Mouse (Mus musculus) embryonic facial prominence, embryonic 15.5 days (tissue): ENCODE measurements around the gene Rnf167. TPM values are rescaled to one million over a fixed set of nuclear protein-coding genes. Genes with fewer than 3 reads are reported as not detected.

Experiments
- ATAC-seq: fragments of 200-750 bp; cut with Nextera tagmentation; 2 replicates; pipeline ENCODE4 v1.8.0; 2017; ENCODE audit warnings: low read depth, moderate TSS enrichment; ENCODE audit not compliant: insufficient number of reproducible peaks, low FRiP score, low TSS enrichment
- H3K27ac ChIP-seq: fragments of 300-500 bp; sonication (generic); replicated peaks from 2 replicates; pipeline ENCODE4 v1.5.1; 2015; ENCODE audit warnings: mild to moderate bottlenecking, inconsistent platforms
- H3K27me3 ChIP-seq: fragments of 300-500 bp; sonication (generic); 2 replicates; pipeline ENCODE4 v1.6.1; 2015; ENCODE audit warnings: inconsistent platforms
- H3K36me3 ChIP-seq: fragments of 300-500 bp; sonication (generic); 2 replicates; pipeline ENCODE4 v1.6.1; 2015; ENCODE audit warnings: mild to moderate bottlenecking, inconsistent platforms
- H3K4me1 ChIP-seq: fragments of 300-500 bp; sonication (generic); 2 replicates; pipeline ENCODE4 v1.6.1; 2015; ENCODE audit warnings: inconsistent platforms
- H3K4me2 ChIP-seq: fragments of 300-500 bp; sonication (generic); replicated peaks from 2 replicates; pipeline ENCODE4 v1.6.1; 2015; ENCODE audit warnings: mild to moderate bottlenecking, inconsistent platforms
- H3K4me3 ChIP-seq: fragments of 300-500 bp; sonication (generic); replicated peaks from 2 replicates; pipeline ENCODE4 v1.5.1; 2015; ENCODE audit warnings: mild to moderate bottlenecking, inconsistent platforms
- H3K9ac ChIP-seq: fragments of 300-500 bp; sonication (generic); 2 replicates; pipeline ENCODE4 v1.6.1; 2015; ENCODE audit warnings: inconsistent platforms
- H3K9me3 ChIP-seq: fragments of 300-500 bp; sonication (generic); replicated peaks from 2 replicates; pipeline ENCODE4 v1.6.1; 2016; ENCODE audit warnings: inconsistent platforms
- WGBS: fragments of 180-500 bp; shearing (Covaris S2); methylation state at CpG from one replicate; pipeline ENCODE4 v1.1.7; 2015; 5-methylcytosine and 5-hydroxymethylcytosine counted together
- polyA plus RNA-seq: library from polyadenylated mRNA; unstranded; fragments of >200 nt; fragmentation: Nextera tagmentation; extraction: Ambion mirVana; gene quantifications from 2 replicates; pipeline ENCODE4 v1.2.1, GENCODE M21; 2015

Rnf167 gene
- polyA plus RNA-seq, 1 experiment from 2014 or later, result 147 TPM

DNA sequence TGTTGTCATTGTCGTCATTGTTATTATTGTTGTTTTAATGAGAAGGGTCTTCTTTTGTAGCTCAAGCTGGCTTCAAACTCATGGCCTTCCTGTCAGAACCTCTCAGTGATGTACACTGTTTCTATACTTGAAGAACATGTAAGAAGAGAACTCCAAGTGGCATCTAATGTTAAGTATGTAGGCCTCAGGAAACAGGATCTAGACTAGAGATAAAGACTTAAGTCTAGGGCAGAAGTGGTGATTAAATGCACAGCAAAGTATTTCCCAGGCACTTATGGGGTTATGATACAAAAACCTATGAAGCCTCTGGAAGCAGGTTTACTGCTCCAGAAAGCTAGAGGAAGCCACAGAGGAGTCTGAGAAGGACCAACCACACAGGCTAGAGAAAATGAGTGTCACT lies 8.7 kb upstream of the Rnf167 start:
- no peaks in the 10 kb centered on the region for H3K4me1 ChIP-seq
- no peaks in the 10 kb centered on the region for H3K27me3 ChIP-seq
- no peak overlapping the region for H3K27ac ChIP-seq
- 0 out of 2 replicates have a peak, but pooled peaks cover 4% of the 10 kb centered on the region for H3K36me3 ChIP-seq
- H3K4me2 ChIP-seq, result no peak overlapping the region
- H3K4me3 ChIP-seq, result no peak overlapping the region
- ATAC-seq, result no peak
- no peak overlapping the region for H3K9ac ChIP-seq
- WGBS, result 84% methylated on average over 1 of the region's 1 CpGs
- H3K9me3 ChIP-seq, result no peaks in the 10 kb centered on the region

DNA sequence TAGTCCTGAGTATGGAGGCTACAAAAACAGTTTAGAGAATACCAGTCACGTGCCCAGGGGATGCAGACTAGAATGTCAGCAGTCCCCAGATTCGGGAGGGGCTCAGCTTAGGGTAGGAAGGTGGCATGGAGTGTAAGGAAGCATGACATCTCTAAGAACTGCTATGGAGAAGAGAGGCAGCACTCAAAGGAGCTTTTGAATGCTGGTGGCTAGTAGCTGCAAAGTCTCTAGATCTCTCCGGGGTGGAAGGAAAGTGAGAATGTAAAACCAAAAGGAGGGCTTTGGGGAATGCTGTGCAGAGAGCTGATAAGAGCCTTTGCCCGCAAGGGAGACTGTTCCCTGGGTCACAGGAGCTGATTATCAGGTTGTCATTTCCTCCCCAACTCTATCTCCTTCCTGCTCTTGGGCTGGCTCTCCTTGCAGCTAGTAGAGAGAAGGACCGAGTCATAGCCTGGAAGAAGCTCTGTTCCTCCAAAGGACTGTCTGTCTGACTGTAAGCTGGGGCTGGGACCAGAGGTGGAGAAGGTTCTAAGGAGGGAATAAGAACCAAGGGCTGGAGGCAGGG lies 8.2 kb upstream of the Rnf167 start, which contains the start of gene Gp1ba:
TSS of gene Gp1ba (plus strand) at position 409 of the 565 bp plus-strand sequence.
- Histone ChIP-seq H3K4me2 (no peak within 1 kb of the TSS), H3K9ac (no peak within 1 kb of the TSS), H3K36me3 (peaks cover 9% of the 10 kb centered on the region; the same call in 1 of the 2 replicates), H3K4me1 (no peaks in the 10 kb centered on the region), H3K27ac (no peak within 1 kb of the TSS), H3K4me3 (no peak within 1 kb of the TSS), H3K9me3 (no peaks in the 10 kb centered on the region), H3K27me3 (no peaks in the 10 kb centered on the region)
- 58% methylated on average over 5 of the region's 5 CpGs for WGBS
- ATAC-seq, result no peak

DNA sequence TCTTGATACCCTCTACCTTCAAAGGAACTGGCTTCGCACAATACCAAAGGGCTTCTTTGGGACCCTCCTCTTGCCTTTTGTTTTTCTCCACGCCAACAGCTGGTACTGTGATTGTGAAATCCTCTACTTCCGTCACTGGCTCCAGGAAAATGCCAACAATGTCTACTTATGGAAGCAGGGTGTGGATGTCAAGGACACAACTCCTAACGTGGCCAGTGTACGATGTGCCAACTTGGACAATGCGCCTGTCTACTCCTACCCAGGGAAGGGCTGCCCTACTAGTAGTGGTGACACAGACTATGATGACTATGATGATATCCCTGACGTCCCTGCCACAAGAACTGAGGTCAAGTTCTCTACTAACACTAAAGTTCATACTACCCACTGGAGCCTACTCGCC lies 7.1 kb upstream of the Rnf167 start:
- ATAC-seq, result no peak
- H3K9me3 ChIP-seq, result no peaks in the 10 kb centered on the region
- H3K36me3 ChIP-seq, result peaks cover 20% of the 10 kb centered on the region
- H3K27me3 ChIP-seq, result no peaks in the 10 kb centered on the region
- peaks cover under 1% of the 10 kb centered on the region; the same call in 1 of the 2 replicates for H3K4me1 ChIP-seq
- no peak overlapping the region for H3K4me2 ChIP-seq
- no peak overlapping the region for H3K27ac ChIP-seq
- no peak overlapping the region for H3K9ac ChIP-seq
- no peak overlapping the region for H3K4me3 ChIP-seq
- 83% methylated on average over 8 of the region's 8 CpGs for WGBS

DNA sequence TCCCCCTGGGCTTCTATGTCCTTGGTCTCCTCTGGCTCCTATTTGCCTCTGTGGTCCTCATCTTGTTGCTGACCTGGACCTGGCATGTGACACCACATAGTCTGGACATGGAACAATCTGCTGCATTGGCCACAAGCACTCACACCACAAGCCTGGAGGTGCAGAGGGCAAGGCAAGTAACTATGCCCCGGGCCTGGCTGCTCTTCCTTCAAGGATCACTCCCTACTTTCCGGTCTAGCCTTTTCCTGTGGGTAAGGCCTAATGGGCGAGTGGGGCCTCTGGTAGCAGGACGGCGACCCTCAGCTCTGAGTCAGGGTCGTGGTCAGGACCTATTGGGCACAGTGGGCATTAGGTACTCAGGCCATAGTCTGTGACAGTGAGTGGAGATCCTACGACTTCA lies 5.8 kb upstream of the Rnf167 start:
- Histone ChIP-seq H3K27ac (no peak overlapping the region), H3K9ac (no peak overlapping the region), H3K36me3 (peaks cover 28% of the 10 kb centered on the region), H3K9me3 (no peaks in the 10 kb centered on the region), H3K27me3 (no peaks in the 10 kb centered on the region), H3K4me3 (no peak overlapping the region), H3K4me2 (no peak overlapping the region), H3K4me1 (peaks cover 13% of the 10 kb centered on the region)
- 83% methylated on average over 7 of the region's 7 CpGs for WGBS
- ATAC-seq, result no peak

DNA sequence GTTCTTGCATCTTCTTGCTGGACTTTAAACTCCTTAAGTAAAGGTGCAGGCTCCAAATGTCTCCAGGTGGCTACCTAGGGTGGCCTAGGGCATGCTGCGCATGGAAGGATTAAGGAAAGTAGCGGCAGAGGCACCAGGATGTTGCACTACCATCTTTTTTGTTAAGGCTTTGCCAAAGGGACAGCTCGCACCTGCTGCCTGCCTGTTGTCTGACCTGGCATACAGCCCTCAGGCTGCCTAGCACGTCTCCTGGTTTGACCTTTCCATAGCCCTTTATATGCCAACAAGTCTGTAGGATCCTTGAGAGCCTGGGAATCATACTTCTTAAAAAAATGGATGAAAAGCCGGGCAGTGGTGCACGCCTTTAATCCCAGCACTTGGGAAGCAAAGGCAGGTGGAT lies 4.0 kb upstream of the Rnf167 start:
- H3K9me3 ChIP-seq, result no peaks in the 10 kb centered on the region
- 90% methylated on average over 6 of the region's 6 CpGs for WGBS

DNA sequence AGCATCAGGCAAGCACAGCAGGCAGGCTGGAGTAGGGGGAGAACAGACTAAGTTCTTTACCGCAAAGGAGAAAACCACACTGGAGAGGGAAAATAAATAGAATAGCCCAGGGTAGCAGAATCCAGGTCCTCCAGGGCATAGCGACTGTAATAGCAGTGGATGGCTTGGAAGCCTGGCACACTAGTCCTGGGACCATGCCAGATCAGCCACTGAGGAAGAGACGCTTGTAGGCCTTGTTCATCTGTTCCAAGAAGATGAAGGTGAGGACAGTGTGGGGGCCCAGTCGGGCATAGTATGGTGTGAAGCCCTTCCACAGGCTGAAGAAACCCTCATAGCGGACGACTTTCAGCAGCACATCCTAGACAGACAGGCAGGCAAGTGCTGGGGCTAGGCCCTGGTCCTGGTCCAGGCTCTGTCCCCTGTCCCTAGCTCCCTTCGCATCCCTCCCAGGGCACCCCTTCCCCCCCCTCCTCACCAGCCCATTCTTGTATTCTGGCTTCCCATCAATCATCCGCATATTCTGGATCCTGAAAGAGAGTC lies 2.4 kb upstream of the Rnf167 start:
- no peaks in the 10 kb centered on the region for H3K27me3 ChIP-seq
- no peak overlapping the region for H3K4me2 ChIP-seq
- WGBS, result 93% methylated on average over 8 of the region's 8 CpGs
- peaks cover 36% of the 10 kb centered on the region for H3K36me3 ChIP-seq
- H3K4me3 ChIP-seq, result no peak overlapping the region
- peaks cover 34% of the 10 kb centered on the region for H3K4me1 ChIP-seq
- no peak for ATAC-seq
- H3K9me3 ChIP-seq, result no peaks in the 10 kb centered on the region
- no peak overlapping the region; the same call in 1 of the 2 replicates for H3K27ac ChIP-seq
- no peak overlapping the region for H3K9ac ChIP-seq

More for the DNA sequence above, 4.0 kb upstream of the Rnf167 start:
- Histone ChIP-seq H3K9ac (no peak overlapping the region), H3K36me3 (peaks cover 28% of the 10 kb centered on the region), H3K4me3 (no peak overlapping the region), H3K4me2 (no peak overlapping the region), H3K27me3 (no peaks in the 10 kb centered on the region), H3K4me1 (peaks cover 18% of the 10 kb centered on the region), H3K27ac (no peak overlapping the region)
- no peak for ATAC-seq

DNA sequence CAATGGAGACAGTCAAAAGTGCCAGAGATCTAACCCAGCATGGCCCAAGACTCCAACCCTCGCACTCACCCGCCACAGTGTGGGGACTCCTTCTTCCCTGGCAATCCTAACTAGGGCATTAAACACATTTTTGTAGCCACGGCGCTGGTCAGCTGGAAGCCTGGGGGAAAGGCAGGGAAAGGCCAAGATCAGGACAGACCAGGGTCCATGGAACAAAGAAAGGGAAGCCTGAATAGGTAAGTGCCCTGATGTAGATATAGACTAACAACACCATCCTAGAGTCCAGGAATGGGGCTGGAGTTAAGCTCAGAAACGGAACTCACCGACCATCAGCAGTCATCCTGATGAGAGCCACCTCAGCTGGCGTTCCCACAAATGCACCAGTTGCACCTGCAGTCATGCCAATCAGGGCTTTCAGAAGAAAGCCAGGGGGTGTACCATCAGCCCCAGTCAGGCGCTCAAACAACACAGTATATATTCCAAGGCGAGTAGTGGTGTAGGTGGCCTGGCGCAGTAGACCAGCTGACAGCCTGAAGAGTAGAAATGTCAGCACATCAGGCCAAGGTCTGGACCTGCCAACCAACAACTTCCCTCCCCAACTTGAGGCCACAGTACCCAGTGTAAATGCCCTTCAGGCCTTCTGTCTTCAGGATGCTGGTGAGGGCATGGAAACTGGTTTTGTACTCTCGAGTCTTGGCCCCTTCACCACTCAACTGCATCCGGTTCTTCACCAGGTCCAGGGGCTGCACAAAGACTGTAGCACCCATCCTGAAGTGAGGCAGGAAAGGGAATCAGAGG lies 1.4 kb upstream of the Rnf167 start:
- peak overlapping the region; percentile 74 for H3K4me2 ChIP-seq
- H3K9ac ChIP-seq, result peak overlapping the region; percentile 93
- H3K9me3 ChIP-seq, result no peaks in the 10 kb centered on the region
- H3K36me3 ChIP-seq, result peaks cover 47% of the 10 kb centered on the region
- ATAC-seq, result no peak
- H3K4me3 ChIP-seq, result peak overlapping the region; percentile 74
- no peaks in the 10 kb centered on the region for H3K27me3 ChIP-seq
- H3K27ac ChIP-seq, result peak overlapping the region; percentile 99
- H3K4me1 ChIP-seq, result peaks cover 40% of the 10 kb centered on the region
- 89% methylated on average over 12 of the region's 12 CpGs for WGBS

DNA sequence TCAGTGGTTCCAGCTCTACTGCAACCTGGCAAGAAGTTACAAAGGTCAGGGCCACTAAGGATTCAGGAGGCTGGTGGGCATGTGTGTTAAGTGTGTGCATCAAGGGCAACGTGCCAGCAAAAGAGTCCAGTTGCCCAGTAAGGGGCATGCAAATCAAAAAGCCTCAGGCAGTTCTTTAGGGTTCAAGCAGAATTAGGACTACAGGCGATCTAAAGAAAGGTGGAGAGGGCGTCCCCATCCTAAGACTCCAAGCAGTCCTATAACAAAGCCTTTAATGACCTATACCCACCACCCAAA lies 828 bp upstream of the Rnf167 start:
- ATAC-seq, result no peak
- Histone ChIP-seq H3K9ac (peak overlapping the region; percentile 93), H3K36me3 (peaks cover 52% of the 10 kb centered on the region), H3K4me2 (peak overlapping the region; percentile 74), H3K27ac (peak overlapping the region; percentile 99), H3K9me3 (no peaks in the 10 kb centered on the region), H3K4me1 (peaks cover 46% of the 10 kb centered on the region), H3K27me3 (no peaks in the 10 kb centered on the region), H3K4me3 (peak overlapping the region; percentile 74)
- WGBS, result 19% methylated on average over 3 of the region's 3 CpGs

DNA sequence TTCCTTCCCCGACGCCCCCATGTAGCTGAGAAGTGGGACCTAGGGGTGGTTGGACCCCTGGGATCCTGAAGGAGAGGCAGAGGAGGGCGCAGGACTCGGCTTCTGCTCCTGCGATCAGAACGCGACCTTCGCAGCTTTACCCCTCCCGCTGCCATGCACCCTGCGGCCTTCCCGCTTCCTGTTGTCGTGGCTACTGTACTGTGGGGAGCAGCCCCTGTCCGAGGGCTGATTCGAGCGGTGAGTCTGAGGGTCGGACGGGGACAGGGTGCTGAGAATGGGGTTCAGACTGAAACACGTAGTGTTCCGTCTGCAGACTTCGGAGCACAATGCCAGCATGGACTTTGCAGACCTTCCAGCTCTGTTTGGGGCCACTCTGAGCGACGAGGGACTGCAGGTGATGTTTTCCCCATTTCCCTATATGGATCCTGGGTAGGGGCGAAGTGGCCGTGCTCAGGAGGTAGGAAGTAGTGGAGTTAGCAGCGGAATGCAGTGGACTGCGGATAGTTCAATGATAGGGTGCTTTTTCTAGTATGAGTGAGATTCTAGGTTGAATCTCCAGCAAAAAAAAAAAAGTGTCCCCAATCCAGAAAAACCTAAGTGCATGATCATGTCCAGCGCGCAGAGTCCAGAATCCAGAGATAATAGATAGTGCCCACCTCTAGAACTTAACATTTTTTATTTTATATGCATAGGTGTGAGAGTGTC lies 833 bp downstream of the Rnf167 start:
- Histone ChIP-seq H3K36me3 (peaks cover 64% of the 10 kb centered on the region), H3K4me3 (peak overlapping the region; percentile 74), H3K4me2 (peak overlapping the region; percentile 82), H3K9ac (peak overlapping the region; percentile 89), H3K27ac (peak overlapping the region; percentile 99), H3K4me1 (peaks cover 62% of the 10 kb centered on the region), H3K9me3 (no peaks in the 10 kb centered on the region), H3K27me3 (no peaks in the 10 kb centered on the region)
- 3% methylated on average over 28 of the region's 28 CpGs for WGBS
- peak; percentile 8; the same call in 1 of the 2 replicates for ATAC-seq

DNA sequence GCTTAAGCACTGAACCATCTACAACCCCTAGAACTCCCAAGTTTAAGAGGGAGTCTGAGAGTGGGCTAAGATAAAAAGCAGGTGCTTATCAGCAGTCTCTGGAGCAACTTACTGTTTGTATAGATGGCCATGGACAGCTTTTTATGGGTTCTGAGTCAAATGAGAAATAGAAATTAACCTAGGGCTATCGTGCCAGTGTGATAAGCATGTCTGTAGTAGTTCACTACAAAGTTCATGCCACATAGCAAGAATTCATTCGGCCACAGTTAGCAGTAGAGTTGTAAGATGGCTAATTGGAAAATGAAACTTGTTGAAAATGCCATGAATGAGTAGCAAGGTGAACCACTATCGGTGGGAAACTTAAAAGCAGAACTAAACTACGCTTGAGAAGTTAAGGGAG lies 1.5 kb downstream of the Rnf167 start:
- Histone ChIP-seq H3K4me2 (peak overlapping the region; percentile 82), H3K4me3 (peak overlapping the region; percentile 74), H3K9me3 (no peaks in the 10 kb centered on the region), H3K4me1 (peaks cover 64% of the 10 kb centered on the region), H3K27me3 (no peaks in the 10 kb centered on the region), H3K9ac (peak overlapping the region; percentile 89; the same call in 1 of the 2 replicates), H3K27ac (no peak overlapping the region), H3K36me3 (peaks cover 58% of the 10 kb centered on the region)
- ATAC-seq, result no peak
- whole genome bisulfite sequencing, result 81% methylated on average over 4 of the region's 4 CpGs

DNA sequence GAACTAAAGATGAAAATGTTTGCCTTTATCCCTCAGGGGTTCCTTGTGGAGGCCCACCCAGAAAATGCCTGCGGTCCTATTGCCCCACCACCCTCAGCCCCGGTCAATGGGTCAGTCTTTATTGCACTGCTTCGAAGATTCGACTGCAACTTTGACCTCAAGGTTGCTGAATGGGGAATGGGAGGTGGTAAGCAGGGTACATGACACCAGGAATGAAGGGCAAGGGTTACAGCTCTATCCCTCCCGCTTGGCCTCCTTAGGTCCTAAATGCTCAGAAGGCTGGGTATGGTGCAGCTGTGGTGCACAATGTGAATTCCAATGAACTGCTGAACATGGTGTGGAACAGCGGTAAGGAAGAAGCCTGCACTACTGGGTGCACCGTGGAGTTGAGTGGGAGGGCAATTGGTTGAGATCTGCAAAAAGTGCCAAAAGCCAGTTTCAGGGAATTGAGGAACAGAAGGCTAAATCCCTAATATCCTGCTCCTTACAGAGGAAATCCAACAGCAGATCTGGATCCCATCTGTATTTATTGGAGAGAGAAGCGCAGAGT lies 2.2 kb downstream of the Rnf167 start:
- no peaks in the 10 kb centered on the region for H3K27me3 ChIP-seq
- H3K36me3 ChIP-seq, result peaks cover 51% of the 10 kb centered on the region
- no peak overlapping the region; the same call in 1 of the 2 replicates for H3K4me3 ChIP-seq
- no peak overlapping the region for H3K4me2 ChIP-seq
- 0 out of 2 replicates have a peak overlapping the region, but pooled peaks have one; percentile 11 for H3K27ac ChIP-seq
- peaks cover 64% of the 10 kb centered on the region for H3K4me1 ChIP-seq
- WGBS, result 77% methylated on average over 8 of the region's 8 CpGs
- ATAC-seq, result no peak
- 0 out of 2 replicates have a peak overlapping the region, but pooled peaks have one; percentile 5 for H3K9ac ChIP-seq
- H3K9me3 ChIP-seq, result no peaks in the 10 kb centered on the region
